Mouse (Mus musculus): ENCODE measurements around the gene Gm44596. TPM values are rescaled to one million over a fixed set of nuclear protein-coding genes. Genes with fewer than 3 reads are reported as not detected.

Gm44596 gene
- polyA plus RNA-seq, 1 experiment from 2014 or later, result not detected

- Histone ChIP-seq H3K9ac (replicated peaks) (no peak overlapping the region), H3K36me3 (peaks cover 59% of the 10 kb centered on the region), H3K4me2 (replicated peaks) (no peak overlapping the region), H3K4me3 (no peak overlapping the region), H3K27me3 (peaks cover 9% of the 10 kb centered on the region; the same call in 1 of the 2 replicates), H3K4me1 (peaks cover 16% of the 10 kb centered on the region), H3K27ac (replicated peaks) (no peak overlapping the region), H3K9me3 (no peaks in the 10 kb centered on the region)
- ATAC-seq (ENCODE audit: low FRiP score, low read depth), result no peak
- WGBS, result 93% methylated on average over 5 of the region's 5 CpGs
Observed at GRCm38 (mm10) chr6:128435474-128435873, 60.2 kb downstream of the Gm44596 start.

- WGBS, result 90% methylated on average over 8 of the region's 8 CpGs
- ATAC-seq (ENCODE audit: low FRiP score, low read depth), result no peak
- peaks cover 50% of the 10 kb centered on the region for H3K36me3 ChIP-seq
- peak overlapping the region; percentile 96 for H3K4me3 ChIP-seq
- peaks cover 9% of the 10 kb centered on the region; the same call in 1 of the 2 replicates for H3K27me3 ChIP-seq
- peaks cover 16% of the 10 kb centered on the region for H3K4me1 ChIP-seq
- H3K4me2 ChIP-seq (replicated peaks), result peak overlapping the region; percentile 71
- peak overlapping the region; percentile 92 for H3K9ac ChIP-seq (replicated peaks)
- no peak overlapping the region for H3K27ac ChIP-seq (replicated peaks)
- no peaks in the 10 kb centered on the region for H3K9me3 ChIP-seq
Observed at GRCm38 (mm10) chr6:128436356-128437005, 61.2 kb downstream of the Gm44596 start.

GRCm38 (mm10) chr6:128437288-128437687 is 62.0 kb downstream of the Gm44596 start:
- no peak for ATAC-seq (ENCODE audit: low FRiP score, low read depth)
- Histone ChIP-seq H3K27me3 (peaks cover 9% of the 10 kb centered on the region; the same call in 1 of the 2 replicates), H3K9ac (replicated peaks) (peak overlapping the region; percentile 92), H3K4me3 (peak overlapping the region; percentile 96), H3K9me3 (no peaks in the 10 kb centered on the region), H3K27ac (replicated peaks) (peak overlapping the region; percentile 94), H3K4me1 (peaks cover 16% of the 10 kb centered on the region), H3K4me2 (replicated peaks) (peak overlapping the region; percentile 71), H3K36me3 (peaks cover 42% of the 10 kb centered on the region)
- WGBS, result 7% methylated on average over 10 of the region's 10 CpGs

GRCm38 (mm10) chr6:128437731-128438316 is 62.5 kb downstream of the Gm44596 start:
- H3K36me3 ChIP-seq, result peaks cover 36% of the 10 kb centered on the region
- H3K27ac ChIP-seq (replicated peaks), result peak overlapping the region; percentile 94
- 0% methylated on average over 43 of the region's 52 CpGs for WGBS
- H3K4me1 ChIP-seq, result peaks cover 16% of the 10 kb centered on the region
- peak; percentile 70 for ATAC-seq (ENCODE audit: low FRiP score, low read depth)
- no peaks in the 10 kb centered on the region for H3K9me3 ChIP-seq
- H3K27me3 ChIP-seq, result peaks cover 9% of the 10 kb centered on the region; the same call in 1 of the 2 replicates
- peak overlapping the region; percentile 71 for H3K4me2 ChIP-seq (replicated peaks)
- peak overlapping the region; percentile 96 for H3K4me3 ChIP-seq
- peak overlapping the region; percentile 92 for H3K9ac ChIP-seq (replicated peaks)

GRCm38 (mm10) chr6:128438317-128438870 is 63.1 kb downstream of the Gm44596 start, which contains the start of gene Fkbp4:
Gene Fkbp4 (minus strand): TSS chr6:128438677.
- Histone ChIP-seq H3K4me1 (peaks cover 16% of the 10 kb centered on the region), H3K27me3 (peaks cover 9% of the 10 kb centered on the region; the same call in 1 of the 2 replicates), H3K9me3 (no peaks in the 10 kb centered on the region), H3K4me2 (replicated peaks) (peak within 1 kb of the TSS; percentile 71), H3K36me3 (peaks cover 31% of the 10 kb centered on the region), H3K4me3 (peak within 1 kb of the TSS; percentile 96), H3K27ac (replicated peaks) (peak within 1 kb of the TSS; percentile 94), H3K9ac (replicated peaks) (peak within 1 kb of the TSS; percentile 92)
- ATAC-seq (ENCODE audit: low FRiP score, low read depth), result peak; percentile 92
- WGBS, result under 1% methylated on average over 63 of the region's 67 CpGs

- Histone ChIP-seq H3K4me1 (peaks cover 16% of the 10 kb centered on the region), H3K4me3 (peak overlapping the region; percentile 96), H3K9ac (replicated peaks) (no peak overlapping the region), H3K4me2 (replicated peaks) (peak overlapping the region; percentile 71), H3K36me3 (peaks cover 26% of the 10 kb centered on the region), H3K27me3 (peaks cover 9% of the 10 kb centered on the region; the same call in 1 of the 2 replicates), H3K9me3 (no peaks in the 10 kb centered on the region), H3K27ac (replicated peaks) (peak overlapping the region; percentile 94; the same call in 1 of the 2 replicates)
- WGBS, result 34% methylated on average over 18 of the region's 18 CpGs
- no peak; the same call in 1 of the 2 replicates for ATAC-seq (ENCODE audit: low FRiP score, low read depth)
Observed at GRCm38 (mm10) chr6:128438871-128439341, 63.6 kb downstream of the Gm44596 start.

- no peak for ATAC-seq (ENCODE audit: low FRiP score, low read depth)
- Histone ChIP-seq H3K36me3 (peaks cover 12% of the 10 kb centered on the region), H3K27me3 (peaks cover 9% of the 10 kb centered on the region; the same call in 1 of the 2 replicates), H3K9ac (replicated peaks) (no peak overlapping the region), H3K4me1 (peaks cover 17% of the 10 kb centered on the region), H3K27ac (replicated peaks) (no peak overlapping the region), H3K4me2 (replicated peaks) (no peak overlapping the region), H3K9me3 (no peaks in the 10 kb centered on the region), H3K4me3 (no peak overlapping the region)
- 95% methylated on average over 2 of the region's 2 CpGs for WGBS
Observed at GRCm38 (mm10) chr6:128440238-128440637, 64.9 kb downstream of the Gm44596 start.

GRCm38 (mm10) chr6:128445761-128446535 is 70.6 kb downstream of the Gm44596 start:
- 11% methylated on average over 14 of the region's 14 CpGs for WGBS
- H3K27ac ChIP-seq (replicated peaks), result no peak overlapping the region
- H3K4me3 ChIP-seq, result no peak overlapping the region
- no peak overlapping the region for H3K9ac ChIP-seq (replicated peaks)
- peak; percentile 64 for ATAC-seq (ENCODE audit: low FRiP score, low read depth)
- 0 out of 2 replicates have a peak, but pooled peaks cover 11% of the 10 kb centered on the region for H3K4me1 ChIP-seq
- no peaks in the 10 kb centered on the region for H3K27me3 ChIP-seq
- peak overlapping the region; percentile 34 for H3K4me2 ChIP-seq (replicated peaks)
- H3K36me3 ChIP-seq, result no peaks in the 10 kb centered on the region
- H3K9me3 ChIP-seq, result no peaks in the 10 kb centered on the region

- Histone ChIP-seq H3K9me3 (no peaks in the 10 kb centered on the region), H3K4me2 (replicated peaks) (no peak overlapping the region), H3K9ac (replicated peaks) (no peak overlapping the region), H3K36me3 (no peaks in the 10 kb centered on the region), H3K4me3 (no peak overlapping the region), H3K27me3 (no peaks in the 10 kb centered on the region), H3K4me1 (0 out of 2 replicates have a peak, but pooled peaks cover 11% of the 10 kb centered on the region), H3K27ac (replicated peaks) (no peak overlapping the region)
- ATAC-seq (ENCODE audit: low FRiP score, low read depth), result no peak
- WGBS, result 96% methylated on average over 5 of the region's 5 CpGs
Observed at GRCm38 (mm10) chr6:128447063-128447462, 71.8 kb downstream of the Gm44596 start.

GRCm38 (mm10) chr6:128455835-128456605 is 80.7 kb downstream of the Gm44596 start:
- H3K27me3 ChIP-seq, result no peaks in the 10 kb centered on the region
- no peaks in the 10 kb centered on the region for H3K9me3 ChIP-seq
- H3K9ac ChIP-seq (replicated peaks), result no peak overlapping the region
- ATAC-seq (ENCODE audit: low FRiP score, low read depth), result no peak
- no peaks in the 10 kb centered on the region for H3K4me1 ChIP-seq
- no peak overlapping the region for H3K27ac ChIP-seq (replicated peaks)
- no peak overlapping the region for H3K4me2 ChIP-seq (replicated peaks)
- 87% methylated on average over 12 of the region's 12 CpGs for WGBS
- no peaks in the 10 kb centered on the region for H3K36me3 ChIP-seq
- no peak overlapping the region for H3K4me3 ChIP-seq
